Mouse (Mus musculus) heart, adult 2 months (tissue): Measurements from ENCODE around the gene Gm11214.

Experiments
- CTCF ChIP-seq: fragments of 200-600 bp; IDR thresholded peaks from 2 replicates; pipeline ENCODE4 v1.8.1; 2022; ENCODE audit warnings: antibody characterized with exemption, mild to moderate bottlenecking, moderate library complexity
- EP300 ChIP-seq: fragments of 200-500 bp; IDR thresholded peaks from 2 replicates; pipeline ENCODE4 v1.6.1; 2011; ENCODE audit warnings: low read depth, low read length, control low read depth; ENCODE audit not compliant: insufficient read depth
- POLR2A ChIP-seq: fragments of 200-500 bp; IDR thresholded peaks from 2 replicates; pipeline ENCODE4 v1.6.1; 2011; ENCODE audit warnings: mild to moderate bottlenecking, low read depth, low read length, control low read depth; ENCODE audit not compliant: insufficient read depth

GRCm38 (mm10) chr4:63706279-63706971 is 43.2 kb upstream of the Gm11214 start:
- TF ChIP-seq POLR2A (no peak), EP300 (no peak), CTCF (no peak)
